Mouse (Mus musculus): ENCODE results near the gene Ring1. TPM values are rescaled to one million over a fixed set of nuclear protein-coding genes. Genes with fewer than 3 reads are reported as not detected.
"Not testable (repeated sequence)": the region's sequence is repeated elsewhere in the genome, so short reads cannot be mapped to it uniquely, and the experiment has no call there.

The Ring1 gene
- total and polyA plus RNA-seq, 2 experiments from 2014 or later, result 19.0 to 20.7 TPM

- no peak overlapping the region for H3K9ac ChIP-seq
- H3K36me3 ChIP-seq (ENCODE audit: insufficient read depth), result no peaks in the 10 kb centered on the region
- no peak overlapping the region for H3K4me3 ChIP-seq (ENCODE audit: low read depth, low read length)
- no peak overlapping the region for H3K4me2 ChIP-seq (ENCODE audit: low read depth)
- DNase-seq (no peak), ATAC-seq (no peak)
- WGBS, result 70% methylated on average over 3 of the region's 3 CpGs
- no peaks in the 10 kb centered on the region for H3K4me1 ChIP-seq (ENCODE audit: insufficient read depth)
- H3K27ac ChIP-seq (ENCODE audit: low read depth, low read length), result no peak overlapping the region
- no peak for TF ChIP-seq CTCF (IDR thresholded peaks at IDR 0.05; ENCODE audit: low read depth)
- no peaks in the 10 kb centered on the region for H3K9me3 ChIP-seq (ENCODE audit: low read length)
- no peaks in the 10 kb centered on the region for H3K27me3 ChIP-seq (ENCODE audit: insufficient read depth, low read length)
Measured at GRCm38 (mm10) chr17:33995651-33996050, 28.8 kb downstream of the Ring1 start.

- no peak overlapping the region for H3K4me2 ChIP-seq (ENCODE audit: low read depth)
- no peak overlapping the region for H3K9ac ChIP-seq
- H3K4me1 ChIP-seq (ENCODE audit: insufficient read depth), result no peaks in the 10 kb centered on the region
- H3K4me3 ChIP-seq (ENCODE audit: low read depth, low read length), result no peak overlapping the region
- no peak for ATAC-seq
- H3K9me3 ChIP-seq (ENCODE audit: low read length), result no peaks in the 10 kb centered on the region
- H3K27me3 ChIP-seq (ENCODE audit: insufficient read depth, low read length), result no peaks in the 10 kb centered on the region
- no peak for TF ChIP-seq CTCF (IDR thresholded peaks at IDR 0.05; ENCODE audit: low read depth)
- no peak for DNase-seq
- H3K36me3 ChIP-seq (ENCODE audit: insufficient read depth), result no peaks in the 10 kb centered on the region
- 92% methylated on average over 8 of the region's 8 CpGs for WGBS
- H3K27ac ChIP-seq (ENCODE audit: low read depth, low read length), result no peak overlapping the region
Measured at GRCm38 (mm10) chr17:33994959-33995358, 29.5 kb downstream of the Ring1 start.

- peak; percentile 91 for TF ChIP-seq CTCF (IDR thresholded peaks at IDR 0.05; ENCODE audit: low read depth)
- ATAC-seq, result peak; percentile 79
- 36% methylated on average over 10 of the region's 10 CpGs for whole genome bisulfite sequencing
Measured at GRCm38 (mm10) chr17:33991788-33992664, 32.5 kb downstream of the Ring1 start.

GRCm38 (mm10) chr17:33982136-33982535 is 42.3 kb downstream of the Ring1 start:
- not testable (repeated sequence) for H3K36me3 ChIP-seq (ENCODE audit: insufficient read depth); H3K27ac ChIP-seq (ENCODE audit: low read depth, low read length); H3K9ac ChIP-seq; H3K4me1 ChIP-seq (ENCODE audit: insufficient read depth); H3K27me3 ChIP-seq (ENCODE audit: insufficient read depth, low read length); H3K9me3 ChIP-seq (ENCODE audit: low read length); ATAC-seq
- DNase-seq, result peak; percentile 68
- Histone ChIP-seq H3K4me3 (ENCODE audit: low read depth, low read length) (peak overlapping the region; percentile 43; the same call in 1 of the 2 replicates), H3K4me2 (ENCODE audit: low read depth) (peak overlapping the region; percentile 55)
- peak; percentile 90 for TF ChIP-seq CTCF (IDR thresholded peaks at IDR 0.05; ENCODE audit: low read depth)
- 11% methylated on average over 8 of the region's 8 CpGs for WGBS

More at GRCm38 (mm10) chr17:33991788-33992664, 32.5 kb downstream of the Ring1 start:
- Histone ChIP-seq H3K4me1 (ENCODE audit: insufficient read depth) (no peaks in the 10 kb centered on the region), H3K9me3 (ENCODE audit: low read length) (no peaks in the 10 kb centered on the region), H3K36me3 (ENCODE audit: insufficient read depth) (no peaks in the 10 kb centered on the region), H3K9ac (no peak overlapping the region), H3K27me3 (ENCODE audit: insufficient read depth, low read length) (no peaks in the 10 kb centered on the region), H3K4me2 (ENCODE audit: low read depth) (no peak overlapping the region), H3K4me3 (ENCODE audit: low read depth, low read length) (no peak overlapping the region), H3K27ac (ENCODE audit: low read depth, low read length) (no peak overlapping the region)
- peak; percentile 87 for DNase-seq

GRCm38 (mm10) chr17:33981192-33981909 is 43.1 kb downstream of the Ring1 start:
- H3K9me3 ChIP-seq (ENCODE audit: low read length); H3K27me3 ChIP-seq (ENCODE audit: insufficient read depth, low read length); H3K4me1 ChIP-seq (ENCODE audit: insufficient read depth); H3K36me3 ChIP-seq (ENCODE audit: insufficient read depth): not testable (repeated sequence)
- Histone ChIP-seq H3K27ac (ENCODE audit: low read depth, low read length) (peak overlapping the region; percentile 85), H3K4me3 (ENCODE audit: low read depth, low read length) (peak overlapping the region; percentile 43), H3K4me2 (ENCODE audit: low read depth) (peak overlapping the region; percentile 55), H3K9ac (peak overlapping the region; percentile 53)
- ATAC-seq (peak; percentile 95), DNase-seq (peak; percentile 97)
- TF ChIP-seq CTCF (IDR thresholded peaks at IDR 0.05; ENCODE audit: low read depth), result peak; percentile 82
- WGBS, result 1% methylated on average over 27 of the region's 27 CpGs

GRCm38 (mm10) chr17:33980181-33981035 is 44.1 kb downstream of the Ring1 start:
- peak overlapping the region; percentile 39; the same call in 1 of the 2 replicates for H3K9ac ChIP-seq
- H3K4me2 ChIP-seq (ENCODE audit: low read depth), result peak overlapping the region; percentile 33
- ATAC-seq, result peak; percentile 44
- no peaks in the 10 kb centered on the region for H3K9me3 ChIP-seq (ENCODE audit: low read length)
- TF ChIP-seq CTCF (IDR thresholded peaks at IDR 0.05; ENCODE audit: low read depth), result no peak
- no peak for DNase-seq
- H3K4me1 ChIP-seq (ENCODE audit: insufficient read depth), result 0 out of 2 replicates have a peak, but pooled peaks cover 4% of the 10 kb centered on the region
- H3K36me3 ChIP-seq (ENCODE audit: insufficient read depth), result no peaks in the 10 kb centered on the region
- WGBS, result 76% methylated on average over 19 of the region's 19 CpGs
- peaks cover 9% of the 10 kb centered on the region for H3K27me3 ChIP-seq (ENCODE audit: insufficient read depth, low read length)
- peak overlapping the region; percentile 54 for H3K27ac ChIP-seq (ENCODE audit: low read depth, low read length)
- no peak overlapping the region for H3K4me3 ChIP-seq (ENCODE audit: low read depth, low read length)

All from forebrain, postnatal 0 days (tissue).